Mouse (Mus musculus): ENCODE measurements around the gene Igsf3.

Igsf3 gene

GRCm38 (mm10) chr3:101372345-101372980 is 4.4 kb upstream of the Igsf3 start:
- DNase-seq = peak; percentile 73 to 81

GRCm38 (mm10) chr3:101377256-101378024 is 557 bp downstream of the Igsf3 start:
- peak in 1 of 2 experiments; percentile 44 for DNase-seq

GRCm38 (mm10) chr3:101378102-101378501 is 1.2 kb downstream of the Igsf3 start:
- DNase-seq = peak in 1 of 2 experiments; percentile 45

GRCm38 (mm10) chr3:101379789-101380188 is 2.9 kb downstream of the Igsf3 start:
- no peak for DNase-seq

- no peak for DNase-seq
Observed at GRCm38 (mm10) chr3:101381691-101382090, 4.8 kb downstream of the Igsf3 start.

GRCm38 (mm10) chr3:101382751-101383150 is 5.9 kb downstream of the Igsf3 start:
- DNase-seq = no peak

GRCm38 (mm10) chr3:101386430-101387016 is 9.6 kb downstream of the Igsf3 start:
- no peak for DNase-seq

GRCm38 (mm10) chr3:101387849-101388248 is 11.0 kb downstream of the Igsf3 start:
- no peak for DNase-seq

- DNase-seq = no peak
Observed at GRCm38 (mm10) chr3:101389566-101389965, 12.7 kb downstream of the Igsf3 start.

- DNase-seq = no peak
Observed at GRCm38 (mm10) chr3:101390472-101390871, 13.6 kb downstream of the Igsf3 start.

GRCm38 (mm10) chr3:101391991-101392390 is 15.1 kb downstream of the Igsf3 start:
- DNase-seq = peak; percentile 47 to 64

- DNase-seq = no peak
Observed at GRCm38 (mm10) chr3:101393103-101393644, 16.3 kb downstream of the Igsf3 start.

GRCm38 (mm10) chr3:101393659-101394539 is 17.0 kb downstream of the Igsf3 start:
- DNase-seq = no peak

- DNase-seq = no peak
Observed at GRCm38 (mm10) chr3:101395341-101395740, 18.5 kb downstream of the Igsf3 start.

- DNase-seq = no peak
Observed at GRCm38 (mm10) chr3:101396061-101396460, 19.2 kb downstream of the Igsf3 start.

GRCm38 (mm10) chr3:101396726-101397263 is 19.9 kb downstream of the Igsf3 start:
- no peak for DNase-seq

- DNase-seq = no peak
Observed at GRCm38 (mm10) chr3:101397422-101397821, 20.5 kb downstream of the Igsf3 start.

GRCm38 (mm10) chr3:101398071-101398786 is 21.3 kb downstream of the Igsf3 start:
- DNase-seq = no peak

GRCm38 (mm10) chr3:101398877-101399276 is 22.0 kb downstream of the Igsf3 start:
- no peak for DNase-seq

GRCm38 (mm10) chr3:101401501-101401900 is 24.6 kb downstream of the Igsf3 start:
- peak in 1 of 2 experiments; percentile 55 for DNase-seq

GRCm38 (mm10) chr3:101404620-101405415 is 27.9 kb downstream of the Igsf3 start:
- DNase-seq = no peak

Data from kidney, postnatal 25 days (tissue).